Mouse (Mus musculus) E14TG2a.4 (cell line): ENCODE measurements at regions not wholly inside any gene's neighbourhood (a gene's known extent, or its start where the extent isn't known, plus 50 kb on each side); places are given as distances from the start of the nearest gene placed in this dataset.

Source experiments
- CTCF ChIP-seq: conservative IDR thresholded peaks from 2 replicates; pipeline ENCODE4 v1.5.1; 2014; ENCODE audit warnings: low read length
- NANOG ChIP-seq: IDR thresholded peaks from 2 replicates; pipeline ENCODE4 v1.6.1; 2014; ENCODE audit warnings: borderline replicate concordance, low read length, mixed read lengths
- POU5F1 ChIP-seq: IDR thresholded peaks from 2 replicates; pipeline ENCODE4 v1.6.1; 2014; ENCODE audit warnings: low read length, borderline replicate concordance

- TF ChIP-seq CTCF (no peak), POU5F1 (no peak), NANOG (no peak)
These were observed 75.4 kb upstream of the Ppp2r3a start for GRCm38 (mm10) chr9:101326961-101327360.
